Mouse (Mus musculus) midbrain, postnatal 0 days (tissue): Measurements from ENCODE around the gene Trabd. TPM values are rescaled to one million over a fixed set of nuclear protein-coding genes. Genes with fewer than 3 reads are reported as not detected.

ENCODE experiments used
- ATAC-seq: fragments of 200-750 bp; cut with Nextera tagmentation; 2 replicates; pipeline ENCODE4 v1.8.0; 2017; ENCODE audit warnings: moderate number of reproducible peaks, mild to moderate bottlenecking, moderate TSS enrichment, moderate library complexity; ENCODE audit not compliant: low FRiP score
- DNase-seq: peaks from one replicate; pipeline ENCODE4 v3.0.0-alpha.2; 2015; ENCODE audit warnings: low spot score
- H3K27ac ChIP-seq: fragments of 300-500 bp; sonication (generic); 2 replicates; pipeline ENCODE4 v1.5.1; 2014; ENCODE audit warnings: low read depth, mild to moderate bottlenecking, low read length, mixed read lengths
- H3K27me3 ChIP-seq: fragments of 300-500 bp; sonication (generic); 2 replicates; pipeline ENCODE4 v1.6.1; 2014; ENCODE audit warnings: low read length, control low read depth, mixed read lengths; ENCODE audit not compliant: insufficient read depth
- H3K36me3 ChIP-seq: fragments of 300-500 bp; sonication (generic); 2 replicates; pipeline ENCODE4 v1.6.1; 2014; ENCODE audit warnings: low read length, control low read depth, mixed read lengths; ENCODE audit not compliant: insufficient read depth
- H3K4me1 ChIP-seq: fragments of 300-500 bp; sonication (generic); 2 replicates; pipeline ENCODE4 v1.6.1; 2014; ENCODE audit warnings: mild to moderate bottlenecking, control low read depth, antibody characterized with exemption, low read length, mixed read lengths; ENCODE audit not compliant: insufficient read depth
- H3K4me2 ChIP-seq: fragments of 300-500 bp; sonication (generic); 2 replicates; pipeline ENCODE4 v1.6.1; 2014; ENCODE audit warnings: low read depth, mild to moderate bottlenecking, low read length, mixed read lengths; ENCODE audit not compliant: poor library complexity, severe bottlenecking
- H3K4me3 ChIP-seq: fragments of 300-500 bp; sonication (generic); 2 replicates; pipeline ENCODE4 v1.5.1; 2014; ENCODE audit warnings: low read depth, mild to moderate bottlenecking, low read length, moderate library complexity
- H3K9ac ChIP-seq: fragments of 300-500 bp; sonication (generic); replicated peaks from 2 replicates; pipeline ENCODE4 v1.6.1; 2014; ENCODE audit warnings: mild to moderate bottlenecking, low read length, moderate library complexity, mixed read lengths; ENCODE audit not compliant: poor library complexity, severe bottlenecking
- H3K9me3 ChIP-seq: fragments of 300-500 bp; sonication (generic); 2 replicates; pipeline ENCODE4 v1.6.1; 2016; ENCODE audit warnings: low read length, control low read depth
- CTCF ChIP-seq: IDR thresholded peaks from 2 replicates; pipeline ENCODE4 v1.5.1; 2016; ENCODE audit warnings: antibody characterized with exemption, mild to moderate bottlenecking
- WGBS: fragments of 180-500 bp; shearing (Covaris S2); extraction: QIAGEN DNeasy Blood & Tissue Kit; methylation state at CpG from one replicate; pipeline ENCODE4 v1.1.7; 2014; 5-methylcytosine and 5-hydroxymethylcytosine counted together
- polyA plus RNA-seq: library from polyadenylated mRNA; unstranded; fragments of >200 nt; fragmentation: Nextera tagmentation; extraction: Ambion mirVana; gene quantifications from 2 replicates; pipeline ENCODE4 v1.2.1, GENCODE M21; 2015
- total RNA-seq: library from RNA; depleted of rRNA; stranded (reverse); fragments of >200 nt; gene quantifications from 2 replicates; pipeline ENCODE4 v1.2.3, GENCODE M21; 2014

Gene Trabd
- total and polyA plus RNA-seq, 2 experiments from 2014 or later, result 21.6 to 48.6 TPM

GRCm38 (mm10) chr15:89104425-89104824 lies 29.5 kb downstream of the Trabd start:
- Histone ChIP-seq H3K4me2 (no peak overlapping the region), H3K9ac (no peak overlapping the region), H3K9me3 (no peaks in the 10 kb centered on the region), H3K4me3 (no peak overlapping the region), H3K27me3 (no peaks in the 10 kb centered on the region), H3K27ac (no peak overlapping the region), H3K36me3 (peaks cover 88% of the 10 kb centered on the region), H3K4me1 (no peaks in the 10 kb centered on the region)
- WGBS, result 94% methylated on average over 8 of the region's 8 CpGs
- ATAC-seq (no peak), DNase-seq (no peak)
- no peak for TF ChIP-seq CTCF

GRCm38 (mm10) chr15:89106073-89106472 lies 31.1 kb downstream of the Trabd start:
- DNase-seq, result no peak
- no peak overlapping the region for H3K9ac ChIP-seq
- TF ChIP-seq CTCF, result no peak
- ATAC-seq, result no peak
- H3K27me3 ChIP-seq, result no peaks in the 10 kb centered on the region
- H3K4me3 ChIP-seq, result no peak overlapping the region
- WGBS, result 92% methylated on average over 13 of the region's 13 CpGs
- H3K27ac ChIP-seq, result no peak overlapping the region
- no peak overlapping the region for H3K4me2 ChIP-seq
- H3K9me3 ChIP-seq, result no peaks in the 10 kb centered on the region
- peaks cover 88% of the 10 kb centered on the region for H3K36me3 ChIP-seq
- H3K4me1 ChIP-seq, result no peaks in the 10 kb centered on the region

- Histone ChIP-seq H3K27me3 (no peaks in the 10 kb centered on the region), H3K9me3 (no peaks in the 10 kb centered on the region), H3K36me3 (peaks cover 86% of the 10 kb centered on the region), H3K4me2 (no peak overlapping the region), H3K4me3 (no peak overlapping the region), H3K9ac (no peak overlapping the region), H3K27ac (no peak overlapping the region), H3K4me1 (no peaks in the 10 kb centered on the region)
- 88% methylated on average over 1 of the region's 1 CpGs for WGBS
- no peak for TF ChIP-seq CTCF
- DNase-seq, result no peak
- ATAC-seq, result no peak
Observed at GRCm38 (mm10) chr15:89106976-89107375, 32.1 kb downstream of the Trabd start.

- H3K4me1 ChIP-seq, result no peaks in the 10 kb centered on the region
- peaks cover 66% of the 10 kb centered on the region for H3K36me3 ChIP-seq
- ATAC-seq (no peak), DNase-seq (no peak)
- no peaks in the 10 kb centered on the region for H3K27me3 ChIP-seq
- no peak overlapping the region for H3K4me2 ChIP-seq
- H3K9me3 ChIP-seq, result no peaks in the 10 kb centered on the region
- TF ChIP-seq CTCF, result no peak
- H3K4me3 ChIP-seq, result no peak overlapping the region
- H3K9ac ChIP-seq, result no peak overlapping the region
- no peak overlapping the region for H3K27ac ChIP-seq
- 90% methylated on average over 8 of the region's 9 CpGs for WGBS
Observed at GRCm38 (mm10) chr15:89110147-89110546, 35.2 kb downstream of the Trabd start.

- H3K4me3 ChIP-seq, result no peak overlapping the region
- H3K36me3 ChIP-seq, result peaks cover 21% of the 10 kb centered on the region
- H3K9ac ChIP-seq, result no peak overlapping the region
- H3K4me1 ChIP-seq, result 0 out of 2 replicates have a peak, but pooled peaks cover 2% of the 10 kb centered on the region
- no peaks in the 10 kb centered on the region for H3K27me3 ChIP-seq
- ATAC-seq (no peak), DNase-seq (no peak)
- TF ChIP-seq CTCF, result peak; percentile 65
- no peaks in the 10 kb centered on the region for H3K9me3 ChIP-seq
- no peak overlapping the region for H3K4me2 ChIP-seq
- no peak overlapping the region for H3K27ac ChIP-seq
Observed at GRCm38 (mm10) chr15:89118007-89118406, 43.1 kb downstream of the Trabd start.

- Histone ChIP-seq H3K36me3 (peaks cover 6% of the 10 kb centered on the region), H3K4me3 (peak within 1 kb of the TSS; percentile 79), H3K27ac (peak within 1 kb of the TSS; percentile 87), H3K4me2 (peak within 1 kb of the TSS; percentile 83), H3K27me3 (no peaks in the 10 kb centered on the region), H3K9ac (peak within 1 kb of the TSS; percentile 81), H3K9me3 (no peaks in the 10 kb centered on the region), H3K4me1 (peaks cover 13% of the 10 kb centered on the region)
- DNase-seq (peak; percentile 97), ATAC-seq (peak; percentile 80)
- no peak for TF ChIP-seq CTCF
- under 1% methylated on average over 47 of the region's 47 CpGs for WGBS
Observed at GRCm38 (mm10) chr15:89122649-89123366, 47.9 kb downstream of the Trabd start, which contains the start of gene Tubgcp6. Tubgcp6 (minus strand) TSS chr15:89123112.
